Mouse (Mus musculus): Measurements from ENCODE around the gene Trim13. TPM values are rescaled to one million over a fixed set of nuclear protein-coding genes. Genes with fewer than 3 reads are reported as not detected.

Gene Trim13
- polyA plus RNA-seq, 1 experiment from 2014 or later, result 6.9 TPM

DNA sequence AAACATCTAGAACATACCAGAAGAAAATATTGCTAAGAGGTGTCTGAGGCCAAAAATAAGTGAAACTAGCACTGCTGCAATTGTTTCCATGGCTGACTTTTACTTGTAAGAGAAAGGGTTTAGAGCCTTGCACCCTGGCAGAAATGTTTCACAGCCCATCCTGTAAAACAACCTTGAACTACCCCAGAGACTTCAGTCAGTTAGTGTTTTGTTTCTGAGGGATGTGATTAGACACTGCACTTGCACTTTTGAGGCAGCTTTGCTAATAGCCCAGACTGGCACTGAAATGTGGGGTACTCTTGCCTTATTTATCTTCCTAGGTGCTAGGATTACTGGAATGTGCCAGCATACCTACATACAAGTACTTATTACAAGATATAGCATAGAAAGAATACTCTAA lies 37.9 kb downstream of the Trim13 start:
- Histone ChIP-seq H3K9ac (no peak overlapping the region), H3K27me3 (replicated peaks) (no peaks in the 10 kb centered on the region), H3K4me1 (no peaks in the 10 kb centered on the region; the same call in 1 of the 2 replicates), H3K36me3 (peaks cover 68% of the 10 kb centered on the region), H3K4me2 (no peak overlapping the region), H3K4me3 (no peak overlapping the region), H3K9me3 (replicated peaks) (no peaks in the 10 kb centered on the region), H3K27ac (no peak overlapping the region)
- no peak for ATAC-seq

GRCm38 (mm10) chr14:61642668-61643067 lies 44.6 kb downstream of the Trim13 start:
- 87% methylated on average over 1 of the region's 1 CpGs for WGBS (ENCODE audit: insufficient replicate concordance)
- Histone ChIP-seq H3K27me3 (replicated peaks) (no peaks in the 10 kb centered on the region), H3K9me3 (replicated peaks) (no peaks in the 10 kb centered on the region), H3K4me2 (no peak overlapping the region), H3K36me3 (peaks cover 24% of the 10 kb centered on the region), H3K27ac (no peak overlapping the region), H3K4me1 (peaks cover 2% of the 10 kb centered on the region; the same call in 1 of the 2 replicates), H3K9ac (no peak overlapping the region), H3K4me3 (no peak overlapping the region)
- ATAC-seq, result no peak

DNA sequence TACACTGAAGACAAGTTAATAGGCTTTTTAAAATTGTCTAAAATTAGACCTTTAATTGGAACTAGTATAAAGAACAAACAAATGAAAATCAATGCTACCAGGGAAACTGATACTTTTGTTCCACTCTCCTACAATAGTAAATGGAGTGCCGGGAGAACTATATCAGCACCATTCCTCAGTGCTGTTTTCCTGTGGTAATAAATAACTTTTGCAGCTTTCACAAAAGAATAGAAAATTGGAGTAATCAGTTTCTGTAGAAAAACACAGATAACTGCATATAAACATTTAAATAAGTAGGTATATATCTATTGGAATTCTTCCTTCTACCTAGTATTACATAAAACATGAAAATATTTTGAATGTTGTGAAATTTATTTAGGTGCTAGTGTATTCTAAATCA lies 47.5 kb downstream of the Trim13 start:
- 27% methylated on average over 1 of the region's 1 CpGs for WGBS (ENCODE audit: insufficient replicate concordance)

DNA sequence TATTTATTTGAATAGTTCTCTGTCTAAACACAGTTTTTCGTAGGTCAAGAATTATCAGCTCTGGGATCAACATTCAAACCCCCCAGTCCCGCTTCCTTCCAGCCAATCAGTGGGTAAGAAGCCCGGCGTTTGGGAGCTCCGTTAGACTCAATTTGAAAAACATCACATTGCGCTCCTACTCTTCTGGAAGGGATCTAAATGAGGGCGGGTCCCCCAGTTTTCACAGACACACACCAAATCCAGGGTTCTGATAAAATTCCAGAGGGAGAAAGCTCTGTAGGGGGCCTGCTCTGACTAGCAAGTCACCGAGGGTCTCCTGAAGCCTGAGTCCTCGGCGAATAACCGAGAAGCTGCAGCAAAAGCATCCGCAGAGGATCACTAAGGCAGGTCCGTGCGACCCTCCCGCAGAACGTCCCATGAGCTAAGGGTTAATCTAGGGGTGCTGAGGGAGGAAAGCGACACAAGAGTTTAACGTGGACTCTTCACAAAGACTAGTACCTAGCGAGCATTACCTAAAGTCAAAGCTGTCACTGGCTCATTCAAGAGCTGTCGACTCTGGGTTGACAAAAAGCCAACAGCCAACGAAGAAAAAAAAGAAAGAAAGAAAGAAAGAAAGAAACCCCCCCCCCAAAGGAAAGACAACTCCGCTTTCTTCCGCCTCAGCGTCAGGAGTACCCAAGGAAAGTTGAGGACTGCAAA lies 49.3 kb downstream of the Trim13 start:
- Histone ChIP-seq H3K27me3 (replicated peaks) (no peaks in the 10 kb centered on the region), H3K9ac (peak overlapping the region; percentile 100), H3K27ac (peak overlapping the region; percentile 97), H3K4me2 (peak overlapping the region; percentile 87), H3K4me1 (peaks cover 29% of the 10 kb centered on the region), H3K9me3 (replicated peaks) (no peaks in the 10 kb centered on the region), H3K4me3 (peak overlapping the region; percentile 97), H3K36me3 (peaks cover 3% of the 10 kb centered on the region)
- ATAC-seq, result no peak; the same call in 1 of the 2 replicates
- under 1% methylated on average over 24 of the region's 24 CpGs for WGBS (ENCODE audit: insufficient replicate concordance)

More for the DNA sequence above, 47.5 kb downstream of the Trim13 start:
- ATAC-seq, result no peak
- H3K4me3 ChIP-seq, result peak overlapping the region; percentile 46
- no peak overlapping the region for H3K9ac ChIP-seq
- H3K9me3 ChIP-seq (replicated peaks), result no peaks in the 10 kb centered on the region
- no peaks in the 10 kb centered on the region for H3K27me3 ChIP-seq (replicated peaks)
- H3K4me2 ChIP-seq, result peak overlapping the region; percentile 60
- H3K36me3 ChIP-seq, result peaks cover 6% of the 10 kb centered on the region
- H3K4me1 ChIP-seq, result peaks cover 14% of the 10 kb centered on the region
- no peak overlapping the region for H3K27ac ChIP-seq

GRCm38 (mm10) chr14:61647881-61648684 lies 50.0 kb downstream of the Trim13 start:
- Histone ChIP-seq H3K9me3 (replicated peaks) (no peaks in the 10 kb centered on the region), H3K27ac (peak overlapping the region; percentile 97), H3K4me1 (peaks cover 33% of the 10 kb centered on the region), H3K4me3 (peak overlapping the region; percentile 97), H3K9ac (peak overlapping the region; percentile 100), H3K27me3 (replicated peaks) (no peaks in the 10 kb centered on the region), H3K4me2 (peak overlapping the region; percentile 87), H3K36me3 (peaks cover 2% of the 10 kb centered on the region)
- peak; percentile 76 for ATAC-seq
- under 1% methylated on average over 83 of the region's 95 CpGs for WGBS (ENCODE audit: insufficient replicate concordance)

DNA sequence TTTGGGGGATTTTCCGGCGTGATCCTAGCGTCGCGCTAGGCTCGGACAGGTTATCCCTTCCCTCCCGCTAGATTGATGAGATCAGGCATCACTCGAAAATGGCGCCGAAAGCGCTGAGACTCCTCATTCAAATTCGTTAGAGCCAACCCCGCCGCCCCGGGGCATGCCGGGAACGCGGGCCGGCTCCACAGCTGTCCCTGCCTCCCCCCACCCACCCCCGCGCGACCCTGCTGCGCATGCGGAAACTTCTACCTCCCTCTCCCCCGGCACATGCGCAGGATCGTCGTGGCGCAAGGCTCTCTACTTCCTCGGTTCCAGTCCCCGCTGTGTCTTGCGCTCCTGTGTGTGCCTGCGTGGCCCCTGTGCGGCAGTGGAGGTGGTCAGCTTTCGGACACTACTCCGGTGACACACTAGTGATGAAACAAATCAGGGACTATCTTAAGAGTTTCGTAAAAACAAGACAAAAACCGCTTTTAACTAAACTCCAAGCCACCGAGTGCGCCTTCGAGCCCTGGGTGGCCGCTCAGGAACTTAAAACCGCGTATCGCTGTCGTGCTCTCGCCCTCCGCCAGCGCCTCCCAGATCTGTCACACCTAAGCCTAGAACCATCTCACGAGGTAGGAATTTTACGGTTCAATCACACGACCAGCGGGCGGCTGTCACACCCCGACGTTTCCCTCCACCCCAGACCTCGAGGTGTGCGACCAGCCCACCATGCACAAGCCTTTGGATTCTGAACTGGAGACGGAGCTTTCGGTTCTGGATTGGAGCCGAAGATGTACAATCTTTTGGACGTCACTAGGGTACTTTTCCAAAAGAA lies 50.8 kb downstream of the Trim13 start:
- Histone ChIP-seq H3K4me2 (peak overlapping the region; percentile 87), H3K27ac (peak overlapping the region; percentile 97), H3K9ac (peak overlapping the region; percentile 100), H3K4me1 (peaks cover 37% of the 10 kb centered on the region), H3K4me3 (peak overlapping the region; percentile 97), H3K9me3 (replicated peaks) (no peaks in the 10 kb centered on the region), H3K27me3 (replicated peaks) (no peaks in the 10 kb centered on the region), H3K36me3 (no peaks in the 10 kb centered on the region)
- ATAC-seq, result peak; percentile 91
- WGBS (ENCODE audit: insufficient replicate concordance), result 1% methylated on average over 62 of the region's 62 CpGs

GRCm38 (mm10) chr14:61650291-61650960 lies 52.4 kb downstream of the Trim13 start:
- H3K36me3 ChIP-seq, result 0 out of 2 replicates have a peak, but pooled peaks cover 6% of the 10 kb centered on the region
- H3K4me1 ChIP-seq, result peaks cover 52% of the 10 kb centered on the region
- no peaks in the 10 kb centered on the region for H3K9me3 ChIP-seq (replicated peaks)
- peak overlapping the region; percentile 97 for H3K4me3 ChIP-seq
- H3K4me2 ChIP-seq, result peak overlapping the region; percentile 87
- H3K27ac ChIP-seq, result peak overlapping the region; percentile 97
- no peaks in the 10 kb centered on the region for H3K27me3 ChIP-seq (replicated peaks)
- no peak for ATAC-seq
- 28% methylated on average over 9 of the region's 9 CpGs for WGBS (ENCODE audit: insufficient replicate concordance)
- peak overlapping the region; percentile 100 for H3K9ac ChIP-seq

MicroRNAs within 50 kb of the gene (microRNA counts, 519-probe panel; counts per million panel counts)
- microRNA mmu-miR-15a, result 8,040 counts per million, percentile 98 among the panel's probes with 10 or more counts
- microRNA mmu-miR-16, result 8,598 counts per million, percentile 100 among the panel's probes with 10 or more counts

Small RNAs within 50 kb of the gene (microRNA-seq; reads per million reads assigned to microRNA genes)
- 11,323 reads per million, percentile 94 among the genes with 10 or more reads in this experiment for gene Mir15a
- gene Mir16-1, result 7,017 reads per million, percentile 91 among the genes with 10 or more reads in this experiment

Other genes starting within 250 kb of the Trim13 start
- 3.9 and 4.3 TPM in 2 replicates for gene Ebpl, start 237.8 kb upstream of the Trim13 start, polyA plus RNA-seq (2016; fragmentation: Nextera tagmentation; extraction: Ambion mirVana)
- 44.0 and 44.8 TPM in 2 replicates for gene Kpna3, start 158.4 kb upstream of the Trim13 start, polyA plus RNA-seq (2016; fragmentation: Nextera tagmentation; extraction: Ambion mirVana)
- 15.2 and 15.3 TPM in 2 replicates for gene Spryd7, start 41.4 kb upstream of the Trim13 start, polyA plus RNA-seq (2016; fragmentation: Nextera tagmentation; extraction: Ambion mirVana)
- gene Kcnrg, start 9.2 kb downstream of the Trim13 start, polyA plus RNA-seq (2016; fragmentation: Nextera tagmentation; extraction: Ambion mirVana), result 0.41 and 0.42 TPM in 2 replicates

All from liver, embryonic 12.5 days (tissue).